Mouse (Mus musculus) gastrocnemius, postnatal 36 days (tissue): ENCODE results near the gene Themis2. TPM values are rescaled to one million over a fixed set of nuclear protein-coding genes. Genes with fewer than 3 reads are reported as not detected.
A peak's percentile ranks its signal among the peaks of the same experiment; 100 is the strongest.

Source experiments
- DNase-seq, 2 experiments: peaks; one replicate each; pipeline ENCODE4 v3.0.0; 2022
- intact Hi-C: fragments of 180-260 bp; cut with DNase I; formaldehyde crosslinking; loops from one replicate; pipeline ENCODE4 v1.15.1; 2025
- long read RNA-seq, 2 experiments: library from polyadenylated mRNA; stranded (forward); transcript quantifications; one replicate each; pipeline ENCODE4 v2.0.0; 2021
- total RNA-seq, 2 experiments: library from RNA; stranded (reverse); gene quantifications; 2 replicates each; pipeline ENCODE4 v1.2.3; 2021

The Themis2 gene
- total RNA-seq: under 1 TPM; 0.72 to 0.87 TPM
- long read RNA-seq, experiment 1, partial matches to known transcripts: 0 of 1 reads
- long read RNA-seq, experiment 1, other reads (novel, unspliced or antisense): 0 of 1 reads
- long read RNA-seq, experiment 2, partial matches to known transcripts: 0 of 2 reads
- long read RNA-seq, experiment 2, other reads (novel, unspliced or antisense): 1 of 2 reads

- intact Hi-C loops: no loop called here
- DNase-seq: peak; percentile 65 to 80
Measured at GRCm38 (mm10) chr4:132796196-132796886, at the start of gene Themis2. Gene Themis2 (minus strand): TSS chr4:132796387.

- intact Hi-C loops: loop anchor here (5.0 kb wide), 1 partner anchor 76 kb away; the partner anchor contains the start of gene Rpa2
- no peak for DNase-seq
Measured at GRCm38 (mm10) chr4:132843705-132844071, 47.5 kb upstream of the Themis2 start.

DNA sequence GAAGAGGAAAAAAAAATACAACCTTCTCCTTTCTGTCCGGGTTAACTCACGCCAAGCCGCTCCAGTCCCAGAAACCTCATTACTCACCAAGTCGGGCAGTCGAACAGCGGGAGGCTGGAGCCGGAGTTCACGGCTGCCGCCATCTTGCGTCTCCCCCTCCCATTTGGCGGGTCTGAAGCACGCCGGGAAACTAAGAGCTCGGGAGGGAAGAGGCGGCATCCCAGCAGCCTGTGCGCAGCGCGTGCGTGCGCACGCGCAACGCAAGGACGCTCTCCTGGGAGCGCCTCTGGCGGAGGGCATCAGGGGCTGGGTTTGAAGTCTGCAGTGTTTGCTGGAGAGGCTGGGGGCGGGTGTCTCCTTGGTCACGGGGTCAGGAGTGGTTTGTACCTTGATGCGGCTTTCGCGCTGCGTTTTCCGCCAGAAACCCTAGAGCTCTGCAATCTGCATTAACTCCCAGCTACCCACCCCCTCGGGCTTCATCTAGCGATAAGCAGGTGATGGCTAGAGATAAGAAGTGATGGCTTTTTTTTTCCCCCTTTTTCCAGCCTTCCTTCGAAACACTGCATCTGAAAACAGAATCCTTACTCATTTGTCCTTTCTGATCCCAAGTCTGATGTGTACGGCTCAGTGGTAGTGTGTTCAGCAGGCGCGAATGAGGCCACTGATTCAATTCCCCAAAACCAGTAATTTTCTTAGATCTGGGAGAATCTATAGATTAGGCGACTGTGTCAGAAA, 47.0 kb upstream of the Themis2 start, which contains the start of gene Ppp1r8:
TSS of gene Ppp1r8 (minus strand) at position 200 of the 735 bp plus-strand sequence.
- intact Hi-C loops: loop anchor here (5.0 kb wide), 1 partner anchor 76 kb away; the partner anchor contains the start of gene Rpa2
- peak; percentile 77 to 84 for DNase-seq

GRCm38 (mm10) chr4:132842281-132842906, 46.2 kb upstream of the Themis2 start:
- DNase-seq: peak in 1 of 2 experiments; percentile 21
- intact Hi-C loops: loop anchor here (5.0 kb wide), 1 partner anchor 75 kb away; the partner anchor contains the start of gene Rpa2

DNA sequence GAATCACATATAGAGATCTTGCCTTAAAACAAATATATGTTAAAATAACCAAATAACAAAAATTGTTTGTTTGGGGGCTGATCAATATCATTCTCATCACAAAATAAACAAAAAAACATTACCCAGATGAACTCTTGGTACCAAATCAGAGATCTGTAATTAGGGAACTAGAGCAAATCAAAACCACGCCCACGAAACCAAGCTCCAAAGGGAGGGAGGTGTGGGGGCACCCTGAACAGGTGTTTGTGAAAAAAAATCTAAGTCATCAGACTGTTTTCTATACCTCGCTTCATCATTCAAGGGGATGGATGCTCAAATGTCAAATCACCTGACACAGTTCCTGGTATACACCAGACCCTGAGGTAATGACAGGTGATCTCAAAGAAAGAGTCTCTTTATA, 45.3 kb upstream of the Themis2 start:
- no peak for DNase-seq
- intact Hi-C loops: loop anchor here (5.0 kb wide), 1 partner anchor 74 kb away; the partner anchor contains the start of gene Rpa2

- peak; percentile 56 to 58 for DNase-seq
- intact Hi-C loops: loop anchor here (2.0 kb wide), 1 partner anchor 41 kb away; no protein-coding TSS in a partner anchor
Measured at GRCm38 (mm10) chr4:132823614-132824366, 27.6 kb upstream of the Themis2 start.

DNA sequence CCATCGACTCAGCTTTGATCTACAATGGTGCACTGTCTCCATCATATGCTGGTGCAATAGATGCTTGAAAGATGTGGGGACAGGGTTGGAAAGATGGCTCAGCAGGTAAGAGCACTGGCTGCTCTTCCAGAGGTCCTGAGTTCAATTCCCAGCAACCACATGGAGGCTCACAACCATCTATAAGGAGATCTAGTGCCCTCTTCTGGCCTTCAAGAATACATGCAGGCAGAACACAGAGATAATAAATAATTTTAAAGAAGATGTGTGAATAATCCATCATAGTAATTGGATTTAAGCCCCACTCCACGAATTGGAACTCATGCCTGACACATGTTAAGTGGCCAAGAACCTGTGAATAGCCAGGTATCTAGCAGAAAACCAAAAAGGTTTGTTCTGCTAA, 22.3 kb upstream of the Themis2 start:
- intact Hi-C loops: no loop called here
- DNase-seq: no peak

GRCm38 (mm10) chr4:132816855-132817254, 20.7 kb upstream of the Themis2 start:
- intact Hi-C loops: no loop called here
- no peak for DNase-seq

DNA sequence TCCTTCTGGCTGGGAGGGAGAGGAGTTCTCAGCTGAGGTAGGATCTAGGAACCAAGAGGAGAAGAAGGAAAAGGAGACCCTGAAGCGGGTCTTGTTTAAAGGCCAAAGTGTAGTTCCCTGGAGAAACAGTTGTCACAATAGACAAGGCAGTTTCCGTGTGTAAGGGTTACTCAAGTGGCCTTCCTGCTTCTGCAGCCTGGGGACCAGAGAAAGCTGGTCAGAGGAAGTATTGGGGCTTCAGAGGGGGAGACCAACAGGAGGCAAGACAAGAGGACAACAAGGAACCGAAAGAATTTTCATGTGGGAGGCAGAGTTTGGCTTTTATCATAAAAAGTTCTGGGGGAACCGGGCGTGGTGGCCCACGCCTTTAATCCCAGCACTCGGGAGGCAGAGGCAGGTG, 20.2 kb upstream of the Themis2 start:
- no peak for DNase-seq
- intact Hi-C loops: no loop called here

DNA sequence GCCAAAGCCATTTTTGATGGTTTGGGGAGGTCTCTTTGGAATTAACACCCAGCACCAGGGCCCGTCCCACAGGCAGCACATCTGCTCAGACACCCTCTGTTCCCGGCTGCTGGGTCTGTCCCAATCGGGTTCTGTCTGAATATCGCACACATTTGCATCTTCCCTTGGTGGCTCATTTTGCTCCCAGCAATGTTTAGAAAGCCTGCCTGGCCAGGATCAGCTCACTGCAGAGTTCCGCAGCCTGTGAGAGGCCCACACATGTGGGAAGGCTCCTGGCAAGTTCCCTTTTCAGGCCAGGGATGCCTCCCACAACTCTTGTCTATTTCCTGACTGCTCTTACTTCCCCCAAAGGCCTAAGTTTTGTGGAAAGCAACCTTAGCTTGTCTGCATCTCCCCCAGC, 13.4 kb upstream of the Themis2 start:
- intact Hi-C loops: no loop called here
- no peak for DNase-seq

DNA sequence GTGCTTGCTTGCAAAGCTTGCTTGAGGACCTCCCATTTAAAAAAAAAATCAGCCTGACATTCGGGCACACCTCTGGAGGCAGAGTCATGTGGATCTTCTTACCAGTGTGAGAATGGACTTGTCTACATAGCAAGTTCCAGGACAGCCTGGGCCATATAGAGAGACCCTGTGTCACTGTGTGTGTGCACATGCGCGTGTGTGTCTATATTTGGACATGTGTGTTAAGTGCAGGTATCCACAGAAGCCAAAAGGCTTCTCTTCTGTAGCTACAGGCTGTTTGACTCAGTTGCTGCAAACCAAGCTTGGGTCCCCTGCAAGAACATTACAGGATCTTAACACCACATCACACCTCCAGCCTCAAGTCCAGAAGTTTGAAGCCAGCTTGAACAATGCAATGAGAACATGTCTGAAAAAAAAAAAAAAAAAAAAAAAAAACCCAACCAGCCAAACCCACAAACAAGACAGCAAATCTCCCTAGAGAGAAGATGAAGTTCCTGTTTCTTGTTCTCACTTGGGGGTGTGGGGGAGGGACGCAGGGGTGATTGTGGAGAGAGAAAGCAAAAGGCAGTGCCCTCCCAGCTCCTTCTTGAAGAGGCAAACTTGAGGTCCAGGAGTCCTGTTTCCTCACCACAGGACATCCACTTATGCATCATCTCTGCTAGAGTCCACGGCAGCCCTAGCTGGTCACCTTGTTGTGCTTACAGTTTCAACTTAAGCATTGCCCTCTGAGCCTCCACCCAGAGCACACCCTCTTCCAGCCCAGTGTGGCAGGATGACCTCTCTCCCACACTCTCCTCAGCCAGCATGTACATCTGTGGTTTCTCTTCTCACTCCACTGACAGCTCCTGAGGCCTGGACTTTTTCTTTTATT, 11.8 kb upstream of the Themis2 start:
- intact Hi-C loops: no loop called here
- DNase-seq: no peak

DNA sequence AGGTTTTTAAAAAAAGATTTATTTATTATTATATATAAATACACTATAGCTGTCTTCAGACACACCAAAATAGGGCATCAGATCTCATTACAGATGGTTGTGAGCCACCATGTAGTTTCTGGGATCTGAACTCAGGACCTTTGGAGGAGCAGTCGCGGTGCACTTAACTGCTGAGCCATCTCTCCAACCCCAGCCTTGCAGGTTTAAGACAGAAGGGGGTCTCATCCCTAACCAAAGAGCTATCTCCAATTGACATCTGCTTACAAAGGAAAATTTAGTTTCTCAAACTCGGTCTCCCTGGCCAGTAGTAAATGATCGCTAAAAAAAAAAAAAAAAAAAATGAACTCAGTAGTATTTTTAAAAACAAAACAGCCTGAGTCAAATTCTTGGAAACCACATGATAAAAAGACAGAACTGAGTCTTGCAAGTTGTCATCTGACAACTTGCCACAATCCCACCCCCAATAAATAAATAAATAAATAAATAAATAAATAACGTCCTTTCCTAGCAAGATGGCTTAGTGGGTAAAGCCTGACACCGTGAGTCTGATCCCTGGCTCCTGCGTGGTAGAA, 10.5 kb upstream of the Themis2 start:
- DNase-seq: no peak
- intact Hi-C loops: no loop called here

GRCm38 (mm10) chr4:132805599-132806197, 9.5 kb upstream of the Themis2 start:
- intact Hi-C loops: no loop called here
- DNase-seq: no peak

DNA sequence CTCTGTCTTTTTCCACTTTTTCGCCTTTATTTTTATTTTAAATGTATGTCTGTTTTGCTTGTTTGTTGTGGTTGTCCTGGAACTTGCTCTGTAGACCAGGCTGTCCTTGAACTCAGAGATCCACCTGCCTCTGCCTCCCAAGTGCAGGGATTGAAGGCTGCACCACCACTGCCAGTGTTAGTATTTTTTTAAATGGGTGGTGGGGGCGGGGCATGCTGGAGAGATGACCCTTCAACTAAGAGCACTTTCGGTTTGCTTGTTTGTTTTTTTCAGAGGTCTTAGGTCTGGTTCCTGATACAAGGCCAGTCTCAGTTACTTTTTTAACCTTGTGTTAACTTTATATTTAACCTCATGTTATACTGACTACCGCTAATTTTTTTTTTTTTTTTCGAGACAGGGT, 9.0 kb upstream of the Themis2 start:
- DNase-seq: no peak
- intact Hi-C loops: no loop called here

DNA sequence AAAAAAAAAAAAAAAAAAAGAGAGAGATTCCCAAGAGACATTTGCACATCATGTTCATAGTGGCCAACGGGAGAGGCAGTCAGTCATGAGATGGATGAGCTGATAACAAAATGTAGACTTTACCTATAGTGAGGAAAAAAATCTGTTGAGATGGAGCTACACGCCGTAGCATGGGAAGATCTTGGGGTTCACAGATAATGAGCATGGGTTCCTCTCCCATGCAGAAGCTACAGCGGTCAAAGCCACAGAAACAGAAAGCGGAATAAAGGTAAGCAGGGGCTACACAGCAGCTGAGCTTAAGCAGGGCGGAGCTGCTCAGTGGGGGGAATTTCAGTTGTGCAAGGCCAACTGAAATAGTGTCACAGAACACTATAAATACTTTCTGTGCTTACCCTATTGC, 8.1 kb upstream of the Themis2 start:
- no peak for DNase-seq
- intact Hi-C loops: no loop called here

DNA sequence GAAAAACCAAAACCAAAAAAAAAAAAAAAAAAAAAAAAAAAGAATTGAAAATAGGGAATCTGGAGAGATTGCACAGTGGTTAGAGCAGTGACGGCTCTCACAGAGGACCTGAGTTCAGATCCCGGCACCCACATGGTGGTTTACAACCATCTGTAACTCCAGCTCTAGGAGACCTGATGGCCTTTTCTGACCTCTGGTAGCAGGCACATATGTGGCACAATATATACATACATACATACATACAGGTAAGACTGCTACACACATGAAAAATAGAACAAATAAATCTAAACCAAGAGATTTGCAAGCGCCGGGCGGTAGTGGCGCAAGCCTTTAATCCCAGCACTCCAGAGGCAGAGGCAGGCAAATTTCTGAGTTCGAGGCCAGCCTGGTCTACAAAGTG, 7.7 kb upstream of the Themis2 start:
- no peak for DNase-seq
- intact Hi-C loops: no loop called here

GRCm38 (mm10) chr4:132803212-132803611, 7.0 kb upstream of the Themis2 start:
- no peak for DNase-seq
- intact Hi-C loops: no loop called here

DNA sequence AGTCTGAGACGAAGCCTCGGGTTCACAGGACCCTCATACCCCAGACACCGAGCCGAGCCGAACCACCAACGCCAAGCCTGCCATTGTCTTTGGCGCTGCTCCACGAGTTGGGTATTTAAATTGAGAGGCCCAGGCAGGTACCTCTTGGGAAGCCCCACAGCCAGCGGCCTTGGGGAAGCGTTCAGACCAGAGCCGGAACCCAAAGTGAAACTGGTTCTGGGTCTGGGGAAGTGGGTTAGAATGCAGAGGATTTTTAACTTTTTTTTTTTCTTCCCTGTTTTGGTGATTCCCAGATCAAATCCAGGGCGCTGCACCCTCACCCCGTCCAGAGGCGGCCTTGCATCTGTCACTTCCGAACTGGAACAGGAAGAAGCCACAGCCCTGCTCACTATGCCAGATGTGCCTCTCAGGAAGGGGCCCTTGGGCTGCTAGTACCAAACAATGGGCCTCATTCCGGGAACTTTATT, 6.0 kb upstream of the Themis2 start:
- intact Hi-C loops: no loop called here
- DNase-seq: peak in 1 of 2 experiments; percentile 34
